Mouse (Mus musculus) neural tube, embryonic 13.5 days (tissue): ENCODE data around the gene Tinf2. TPM values are rescaled to one million over a fixed set of nuclear protein-coding genes. Genes with fewer than 3 reads are reported as not detected.

Experiments
- ATAC-seq: fragments of 200-750 bp; cut with Nextera tagmentation; 2 replicates; pipeline ENCODE4 v1.8.0; 2017; ENCODE audit warnings: low read depth, mild to moderate bottlenecking, moderate TSS enrichment, moderate library complexity
- H3K27ac ChIP-seq: fragments of 300-500 bp; sonication (generic); replicated peaks from 2 replicates; pipeline ENCODE4 v1.5.1; 2015; ENCODE audit warnings: moderate library complexity, mild to moderate bottlenecking, inconsistent platforms
- H3K27me3 ChIP-seq: fragments of 300-500 bp; sonication (generic); 2 replicates; pipeline ENCODE4 v1.6.1; 2015; ENCODE audit warnings: mild to moderate bottlenecking, inconsistent platforms
- H3K36me3 ChIP-seq: fragments of 300-500 bp; sonication (generic); 2 replicates; pipeline ENCODE4 v1.6.1; 2015; ENCODE audit warnings: mild to moderate bottlenecking, inconsistent platforms
- H3K4me1 ChIP-seq: fragments of 300-500 bp; sonication (generic); replicated peaks from 2 replicates; pipeline ENCODE4 v1.6.1; 2015; ENCODE audit warnings: inconsistent platforms
- H3K4me2 ChIP-seq: fragments of 300-500 bp; sonication (generic); 2 replicates; pipeline ENCODE4 v1.6.1; 2015; ENCODE audit warnings: inconsistent platforms, mild to moderate bottlenecking, moderate library complexity
- H3K4me3 ChIP-seq: fragments of 300-500 bp; sonication (generic); 2 replicates; pipeline ENCODE4 v1.5.1; 2015; ENCODE audit warnings: mild to moderate bottlenecking, inconsistent platforms
- H3K9ac ChIP-seq: fragments of 300-500 bp; sonication (generic); 2 replicates; pipeline ENCODE4 v1.6.1; 2015; ENCODE audit warnings: moderate library complexity, mild to moderate bottlenecking, inconsistent platforms
- H3K9me3 ChIP-seq: fragments of 300-500 bp; sonication (generic); 2 replicates; pipeline ENCODE4 v1.6.1; 2016; ENCODE audit warnings: inconsistent platforms
- WGBS: fragments of 180-500 bp; shearing (Covaris S2); methylation state at CpG from one replicate; pipeline ENCODE4 v1.1.7; 2015; 5-methylcytosine and 5-hydroxymethylcytosine counted together
- polyA plus RNA-seq: library from polyadenylated mRNA; unstranded; fragments of >200 nt; fragmentation: Nextera tagmentation; extraction: Ambion mirVana; gene quantifications from 2 replicates; pipeline ENCODE4 v1.2.1, GENCODE M21; 2015

Tinf2 gene
- polyA plus RNA-seq, 1 experiment from 2014 or later, result 26.3 TPM

GRCm38 (mm10) chr14:55644261-55644888 lies 37.2 kb downstream of the Tinf2 start:
- ATAC-seq, result no peak
- Histone ChIP-seq H3K9me3 (no peaks in the 10 kb centered on the region), H3K4me1 (peaks cover 26% of the 10 kb centered on the region), H3K36me3 (peaks cover 23% of the 10 kb centered on the region), H3K27me3 (no peaks in the 10 kb centered on the region), H3K4me2 (peak overlapping the region; percentile 78), H3K4me3 (peak overlapping the region; percentile 97), H3K27ac (no peak overlapping the region), H3K9ac (peak overlapping the region; percentile 94)
- WGBS, result 26% methylated on average over 17 of the region's 17 CpGs

GRCm38 (mm10) chr14:55643060-55643907 lies 38.3 kb downstream of the Tinf2 start, which contains the start of gene Tm9sf1:
Tm9sf1 (minus strand) TSS chr14:55643806.
- peak within 1 kb of the TSS; percentile 78 for H3K4me2 ChIP-seq
- peak; percentile 88 for ATAC-seq
- H3K36me3 ChIP-seq, result peaks cover 32% of the 10 kb centered on the region
- no peaks in the 10 kb centered on the region for H3K9me3 ChIP-seq
- peaks cover 26% of the 10 kb centered on the region for H3K4me1 ChIP-seq
- H3K9ac ChIP-seq, result peak within 1 kb of the TSS; percentile 94
- peak within 1 kb of the TSS; percentile 97 for H3K4me3 ChIP-seq
- H3K27ac ChIP-seq, result peak within 1 kb of the TSS; percentile 97
- WGBS, result under 1% methylated on average over 89 of the region's 89 CpGs
- no peaks in the 10 kb centered on the region for H3K27me3 ChIP-seq

GRCm38 (mm10) chr14:55642679-55643059 lies 39.0 kb downstream of the Tinf2 start:
- peaks cover 26% of the 10 kb centered on the region for H3K4me1 ChIP-seq
- no peaks in the 10 kb centered on the region for H3K27me3 ChIP-seq
- peak; percentile 26 for ATAC-seq
- no peaks in the 10 kb centered on the region for H3K9me3 ChIP-seq
- H3K27ac ChIP-seq, result peak overlapping the region; percentile 97
- H3K4me3 ChIP-seq, result peak overlapping the region; percentile 97
- peak overlapping the region; percentile 78 for H3K4me2 ChIP-seq
- WGBS, result 25% methylated on average over 8 of the region's 8 CpGs
- peak overlapping the region; percentile 94 for H3K9ac ChIP-seq
- peaks cover 38% of the 10 kb centered on the region for H3K36me3 ChIP-seq

GRCm38 (mm10) chr14:55641291-55641690 lies 40.3 kb downstream of the Tinf2 start:
- peaks cover 28% of the 10 kb centered on the region for H3K4me1 ChIP-seq
- no peak for ATAC-seq
- H3K4me2 ChIP-seq, result no peak overlapping the region
- no peak overlapping the region for H3K27ac ChIP-seq
- no peak overlapping the region for H3K4me3 ChIP-seq
- H3K36me3 ChIP-seq, result peaks cover 52% of the 10 kb centered on the region
- H3K9me3 ChIP-seq, result no peaks in the 10 kb centered on the region
- no peaks in the 10 kb centered on the region for H3K27me3 ChIP-seq
- H3K9ac ChIP-seq, result no peak overlapping the region
- WGBS, result 91% methylated on average over 13 of the region's 13 CpGs

- H3K4me1 ChIP-seq, result peaks cover 32% of the 10 kb centered on the region
- peaks cover 54% of the 10 kb centered on the region for H3K36me3 ChIP-seq
- no peaks in the 10 kb centered on the region for H3K9me3 ChIP-seq
- H3K9ac ChIP-seq, result no peak overlapping the region
- no peak overlapping the region for H3K4me2 ChIP-seq
- 97% methylated on average over 14 of the region's 14 CpGs for WGBS
- H3K27me3 ChIP-seq, result no peaks in the 10 kb centered on the region
- H3K27ac ChIP-seq, result no peak overlapping the region
- no peak overlapping the region for H3K4me3 ChIP-seq
- ATAC-seq, result no peak
Observed at GRCm38 (mm10) chr14:55640816-55641215, 40.8 kb downstream of the Tinf2 start.

GRCm38 (mm10) chr14:55637795-55638194 lies 43.8 kb downstream of the Tinf2 start, which contains the start of gene Gm49378:
Gm49378 (minus strand) TSS chr14:55637895.
- no peaks in the 10 kb centered on the region for H3K9me3 ChIP-seq
- H3K4me2 ChIP-seq, result no peak within 1 kb of the TSS
- H3K36me3 ChIP-seq, result peaks cover 68% of the 10 kb centered on the region
- 92% methylated on average over 9 of the region's 9 CpGs for WGBS
- H3K9ac ChIP-seq, result no peak within 1 kb of the TSS
- no peak within 1 kb of the TSS for H3K27ac ChIP-seq
- H3K4me1 ChIP-seq, result peaks cover 33% of the 10 kb centered on the region
- H3K4me3 ChIP-seq, result no peak within 1 kb of the TSS
- no peaks in the 10 kb centered on the region for H3K27me3 ChIP-seq
- no peak for ATAC-seq

- peaks cover 23% of the 10 kb centered on the region for H3K4me1 ChIP-seq
- no peaks in the 10 kb centered on the region for H3K9me3 ChIP-seq
- H3K9ac ChIP-seq, result peak within 1 kb of the TSS; percentile 83
- H3K4me3 ChIP-seq, result peak within 1 kb of the TSS; percentile 73
- peak; percentile 92 for ATAC-seq
- H3K4me2 ChIP-seq, result peak within 1 kb of the TSS; percentile 95
- H3K36me3 ChIP-seq, result peaks cover 79% of the 10 kb centered on the region
- WGBS, result 1% methylated on average over 33 of the region's 33 CpGs
- peak within 1 kb of the TSS; percentile 85 for H3K27ac ChIP-seq
- H3K27me3 ChIP-seq, result no peaks in the 10 kb centered on the region
Observed at GRCm38 (mm10) chr14:55635523-55636007, 46.1 kb downstream of the Tinf2 start, which contains the start of gene Ipo4. Ipo4 (minus strand) TSS chr14:55635957.

- H3K27ac ChIP-seq, result peak overlapping the region; percentile 85
- H3K4me2 ChIP-seq, result peak overlapping the region; percentile 95
- H3K9ac ChIP-seq, result peak overlapping the region; percentile 83
- no peaks in the 10 kb centered on the region for H3K27me3 ChIP-seq
- 4% methylated on average over 23 of the region's 23 CpGs for WGBS
- no peaks in the 10 kb centered on the region for H3K9me3 ChIP-seq
- ATAC-seq, result no peak; the same call in none of the 2 replicates
- H3K36me3 ChIP-seq, result peaks cover 79% of the 10 kb centered on the region
- peak overlapping the region; percentile 73 for H3K4me3 ChIP-seq
- H3K4me1 ChIP-seq, result peaks cover 23% of the 10 kb centered on the region
Observed at GRCm38 (mm10) chr14:55634874-55635522, 46.6 kb downstream of the Tinf2 start.

- Histone ChIP-seq H3K27me3 (no peaks in the 10 kb centered on the region), H3K36me3 (peaks cover 98% of the 10 kb centered on the region), H3K9ac (no peak overlapping the region), H3K9me3 (no peaks in the 10 kb centered on the region), H3K27ac (no peak overlapping the region), H3K4me1 (peaks cover 6% of the 10 kb centered on the region), H3K4me3 (no peak overlapping the region), H3K4me2 (no peak overlapping the region)
- 57% methylated on average over 5 of the region's 5 CpGs for WGBS
- no peak for ATAC-seq
Observed at GRCm38 (mm10) chr14:55629312-55629711, 52.3 kb downstream of the Tinf2 start.

GRCm38 (mm10) chr14:55628077-55628827 lies 53.4 kb downstream of the Tinf2 start:
- Histone ChIP-seq H3K9me3 (no peaks in the 10 kb centered on the region), H3K4me3 (no peak overlapping the region), H3K9ac (no peak overlapping the region), H3K4me1 (no peaks in the 10 kb centered on the region), H3K36me3 (peaks cover 99% of the 10 kb centered on the region), H3K27ac (no peak overlapping the region), H3K27me3 (no peaks in the 10 kb centered on the region), H3K4me2 (no peak overlapping the region)
- WGBS, result 81% methylated on average over 27 of the region's 27 CpGs
- no peak for ATAC-seq
